Mouse (Mus musculus) retina, embryonic 14.5 days (tissue): ENCODE data around the gene Masp2.

Source experiments
- DNase-seq: peaks from one replicate; pipeline ENCODE4 v3.0.0-alpha.2; 2015; ENCODE audit warnings: low spot score

Masp2 gene

DNA sequence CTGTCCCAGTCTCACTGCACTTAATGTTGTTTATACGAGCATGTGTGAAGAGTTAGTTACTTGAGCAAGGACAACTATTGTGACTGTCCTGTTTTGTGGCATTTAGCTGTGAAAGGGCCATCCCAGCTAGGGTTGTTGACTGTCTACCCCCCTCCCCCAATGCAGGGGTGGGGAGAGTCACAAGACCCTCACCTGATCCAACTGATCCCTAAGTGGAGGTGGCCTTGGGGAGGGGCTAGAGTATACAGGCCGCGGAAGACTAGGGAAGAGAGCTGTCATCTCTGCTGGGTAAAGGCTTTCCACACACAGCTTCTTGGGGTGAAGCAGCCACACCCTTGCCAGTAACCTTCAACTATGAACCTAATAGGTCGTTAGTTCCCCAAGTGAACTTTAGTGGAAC is 2.0 kb upstream of the Masp2 start:
- no peak for DNase-seq

DNA sequence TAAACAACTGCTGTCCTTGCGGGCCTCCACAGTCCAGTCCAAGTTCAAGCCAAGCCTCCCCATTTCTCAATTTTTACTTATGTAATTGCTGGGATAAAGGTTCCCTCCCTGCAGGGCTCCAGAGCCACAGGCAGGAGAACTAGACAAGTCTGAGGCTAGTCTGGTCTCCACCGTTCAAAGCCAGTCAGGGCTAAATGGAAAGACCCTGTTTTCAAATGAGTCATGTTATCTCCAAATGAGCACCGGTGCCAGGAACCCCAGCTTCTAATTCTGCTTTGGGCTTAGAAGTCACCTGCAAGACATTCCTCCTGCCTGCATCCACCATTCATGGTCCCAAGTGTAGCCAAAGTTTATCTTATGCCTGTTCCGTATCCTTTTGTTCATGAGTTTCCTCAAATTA is 483 bp upstream of the Masp2 start:
- no peak for DNase-seq

DNA sequence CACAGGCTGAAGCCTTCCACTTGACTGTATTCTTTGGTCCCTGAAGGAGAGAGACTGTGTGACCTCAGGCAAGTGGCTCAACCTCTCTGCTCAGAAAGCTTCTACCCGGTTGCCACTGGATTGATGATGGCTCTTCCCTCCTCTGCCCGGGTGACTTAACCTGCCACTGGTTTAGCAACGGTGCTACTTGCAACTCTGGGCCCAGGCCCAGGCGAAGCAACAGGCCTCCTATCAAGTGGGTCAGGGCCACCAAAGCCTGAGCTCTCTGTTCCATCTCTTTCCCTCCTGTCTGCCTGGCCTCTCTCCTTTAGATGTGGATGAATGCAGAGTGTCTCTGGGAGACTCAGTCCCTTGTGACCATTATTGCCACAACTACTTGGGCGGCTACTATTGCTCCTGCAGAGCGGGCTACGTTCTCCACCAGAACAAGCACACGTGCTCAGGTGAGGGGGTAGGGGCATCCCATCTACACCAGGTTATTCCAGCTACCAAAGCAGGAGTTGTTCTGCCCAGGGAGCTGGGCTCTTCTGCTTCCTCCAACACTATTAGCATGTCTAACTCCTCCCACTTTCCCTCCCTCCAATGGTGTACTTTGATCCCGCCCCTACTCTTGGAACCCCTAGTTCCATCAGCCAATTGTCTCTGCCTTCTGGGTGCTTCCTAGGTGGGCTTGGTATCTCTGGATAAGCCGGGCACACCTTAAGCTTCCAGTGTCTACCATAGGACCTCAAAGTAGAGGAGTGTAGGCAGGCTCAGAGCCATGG is 1.2 kb downstream of the Masp2 start:
- DNase-seq: no peak

DNA sequence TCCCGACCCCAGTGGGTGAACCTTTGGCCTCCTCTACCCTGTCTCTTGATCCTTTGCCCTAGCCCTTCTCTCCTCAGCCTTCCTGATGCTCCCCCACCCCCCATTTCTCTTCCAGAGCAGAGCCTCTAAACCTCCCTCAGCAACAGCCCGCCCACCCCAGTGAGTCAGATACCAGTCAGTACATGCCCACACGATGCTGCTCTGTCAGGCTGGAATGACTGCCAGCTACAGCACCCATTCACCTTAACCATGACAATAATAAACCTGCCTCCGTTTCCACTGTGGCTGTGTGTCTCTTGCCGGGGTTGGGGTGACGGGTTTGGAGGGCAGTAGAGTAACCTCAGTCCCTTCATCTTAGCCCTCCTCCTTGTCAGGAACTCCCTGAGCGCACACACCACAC is 1.8 kb downstream of the Masp2 start:
- no peak for DNase-seq

DNA sequence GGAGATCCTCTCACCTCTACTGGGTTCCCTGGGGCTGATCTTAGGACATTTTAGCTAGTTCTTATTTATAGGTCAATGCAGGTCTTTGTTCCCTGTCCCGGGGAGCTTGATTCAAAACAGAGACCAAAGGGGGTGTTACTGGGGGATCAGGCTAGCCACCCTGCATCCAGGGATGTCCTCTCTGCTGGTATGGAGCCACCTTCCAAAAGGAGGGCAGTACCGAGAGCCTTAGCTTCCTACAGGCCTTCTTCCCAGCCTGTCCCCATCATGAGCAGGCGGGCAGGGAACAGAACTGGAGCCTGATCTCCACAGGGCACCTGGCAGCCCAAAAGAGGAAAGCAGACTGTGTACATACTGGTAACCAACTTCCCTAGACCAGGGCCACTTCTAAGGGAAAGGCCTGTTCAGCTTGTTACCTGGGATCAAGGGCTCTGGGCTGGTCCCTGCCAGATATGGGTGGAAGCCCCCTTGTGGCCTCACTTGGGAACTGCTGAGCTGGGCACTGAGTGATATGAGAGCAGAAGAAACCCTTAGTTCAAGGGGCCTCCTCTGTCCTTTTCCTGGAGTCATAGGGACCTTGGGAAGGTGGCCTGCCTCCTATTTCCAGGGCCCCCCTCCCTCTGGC is 2.3 kb downstream of the Masp2 start:
- DNase-seq: peak; percentile 82

DNA sequence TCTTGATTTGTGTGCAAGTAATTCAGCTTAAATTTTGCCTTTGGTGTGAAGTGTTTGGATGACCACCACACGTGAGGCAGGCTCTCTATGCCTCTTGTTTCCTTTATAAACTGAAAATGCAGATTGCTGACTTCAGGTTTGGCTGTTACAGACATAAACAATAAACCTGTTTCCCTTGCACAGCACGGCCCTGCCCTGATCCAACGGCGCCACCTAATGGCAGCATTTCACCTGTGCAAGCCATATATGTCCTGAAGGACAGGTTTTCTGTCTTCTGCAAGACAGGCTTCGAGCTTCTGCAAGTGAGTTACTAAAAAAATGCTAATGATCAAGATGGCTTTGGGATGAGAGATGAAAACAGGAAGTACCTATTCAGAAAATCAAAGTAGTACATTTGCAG is 5.4 kb downstream of the Masp2 start:
- peak; percentile 74 for DNase-seq

DNA sequence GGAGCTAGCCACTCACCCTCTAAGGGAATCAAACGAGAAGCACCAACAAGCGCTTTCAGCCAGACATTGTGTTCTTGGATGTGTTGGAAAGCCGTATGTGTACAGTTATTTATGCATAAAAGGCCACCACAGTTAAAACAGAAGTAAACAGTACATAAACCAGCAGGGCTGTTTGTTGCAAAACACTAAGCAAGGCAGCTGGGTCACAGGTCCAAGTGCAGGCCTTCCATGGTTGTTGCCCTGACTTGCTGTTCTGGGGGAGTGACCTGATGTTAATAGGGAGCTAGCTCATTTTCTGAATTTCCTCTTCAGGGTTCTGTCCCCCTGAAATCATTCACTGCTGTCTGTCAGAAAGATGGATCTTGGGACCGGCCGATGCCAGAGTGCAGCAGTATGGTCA is 7.5 kb downstream of the Masp2 start:
- DNase-seq: no peak

DNA sequence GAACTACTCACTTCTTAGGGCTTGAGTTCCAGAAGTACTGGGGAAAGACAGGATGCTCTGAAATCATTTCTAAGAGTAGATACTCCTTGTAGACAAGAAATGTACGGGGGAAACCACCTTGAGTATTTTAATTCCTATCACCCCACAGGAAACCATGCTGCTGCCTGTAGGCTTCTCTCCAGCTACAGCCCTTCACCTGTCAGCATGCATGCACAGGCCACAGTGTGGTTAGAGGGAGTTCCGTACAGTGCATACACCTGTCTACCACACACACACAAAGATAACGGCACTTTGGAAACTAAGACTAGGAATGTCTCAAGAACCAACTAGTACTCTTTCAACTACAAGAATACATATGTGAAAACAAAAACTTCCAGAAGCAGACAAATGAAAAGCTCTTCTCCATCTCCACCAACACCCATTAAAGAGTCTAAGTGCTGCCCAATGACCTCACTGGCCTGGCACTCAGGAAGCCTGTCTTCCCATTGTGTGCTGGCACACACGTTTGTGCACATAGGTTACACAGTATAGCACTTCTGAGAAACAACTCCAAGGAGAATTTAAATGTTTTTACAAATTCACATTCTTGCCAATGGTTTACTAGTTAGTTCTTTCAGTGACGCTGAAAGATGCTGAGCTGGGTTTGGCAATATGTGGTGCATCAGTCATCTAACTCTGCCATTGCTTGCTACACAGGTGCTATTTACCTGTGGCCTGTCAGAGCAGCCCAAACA is 8.4 kb downstream of the Masp2 start:
- DNase-seq: no peak

DNA sequence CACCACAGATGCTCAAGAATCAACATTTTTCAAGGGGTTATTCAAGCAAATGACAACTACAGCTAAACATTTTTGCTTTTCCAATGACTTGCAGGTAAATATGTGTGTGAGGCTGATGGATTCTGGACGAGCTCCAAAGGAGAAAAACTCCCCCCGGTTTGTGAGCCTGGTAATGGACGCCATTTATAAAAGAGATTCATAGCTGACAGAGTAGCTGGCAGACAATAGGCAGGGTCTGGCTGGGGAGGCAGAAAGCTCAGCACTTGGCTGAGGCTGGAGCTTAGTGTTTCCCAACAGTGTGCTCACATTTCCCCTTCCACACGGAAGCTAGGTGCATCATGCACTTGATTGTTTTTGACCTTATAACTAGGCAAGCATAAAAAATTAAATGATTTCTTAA is 10.2 kb downstream of the Masp2 start:
- no peak for DNase-seq

DNA sequence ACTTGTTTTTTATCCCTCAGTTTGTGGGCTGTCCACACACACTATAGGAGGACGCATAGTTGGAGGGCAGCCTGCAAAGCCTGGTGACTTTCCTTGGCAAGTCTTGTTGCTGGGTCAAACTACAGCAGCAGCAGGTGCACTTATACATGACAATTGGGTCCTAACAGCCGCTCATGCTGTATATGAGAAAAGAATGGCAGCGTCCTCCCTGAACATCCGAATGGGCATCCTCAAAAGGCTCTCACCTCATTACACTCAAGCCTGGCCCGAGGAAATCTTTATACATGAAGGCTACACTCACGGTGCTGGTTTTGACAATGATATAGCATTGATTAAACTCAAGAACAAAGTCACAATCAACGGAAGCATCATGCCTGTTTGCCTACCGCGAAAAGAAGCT is 11.4 kb downstream of the Masp2 start:
- no peak for DNase-seq

DNA sequence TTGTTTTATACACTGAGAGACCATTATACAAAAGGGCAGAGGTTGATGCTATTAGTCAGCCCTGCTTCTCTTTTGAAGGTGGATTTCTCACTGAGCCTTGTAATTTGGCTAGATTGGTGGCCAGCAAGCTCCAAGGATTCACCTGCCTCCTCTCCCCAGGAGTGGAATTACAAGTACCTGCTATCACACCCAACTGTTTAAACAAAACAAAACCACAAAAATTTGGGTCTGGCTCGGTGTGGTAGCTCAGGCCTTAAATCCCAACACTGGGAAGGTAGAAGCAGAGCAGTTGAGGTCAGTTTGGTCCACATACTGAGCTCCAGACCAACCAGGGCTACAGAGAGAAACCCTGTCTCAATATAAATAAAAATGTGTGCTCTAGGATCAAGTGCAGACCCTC is 17.5 kb downstream of the Masp2 start:
- DNase-seq: no peak

DNA sequence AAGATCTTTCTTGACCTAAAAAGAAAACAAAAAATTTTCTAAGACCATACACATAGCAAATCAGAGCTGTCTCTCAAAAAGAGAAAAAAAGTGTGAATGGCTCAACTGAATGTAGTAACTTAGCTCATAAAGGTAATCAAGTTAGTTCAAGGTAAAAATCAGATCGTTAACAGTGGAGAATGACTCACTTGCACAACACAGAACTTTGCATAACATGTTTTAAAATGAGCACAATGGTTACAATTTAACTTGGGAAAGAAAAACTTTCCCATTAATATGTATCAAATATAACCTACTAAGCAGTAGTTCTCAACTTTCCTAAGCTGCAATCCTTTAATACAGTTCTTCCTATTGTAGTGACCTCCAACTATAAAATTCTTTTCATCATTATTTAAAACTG is 18.4 kb downstream of the Masp2 start:
- no peak for DNase-seq

DNA sequence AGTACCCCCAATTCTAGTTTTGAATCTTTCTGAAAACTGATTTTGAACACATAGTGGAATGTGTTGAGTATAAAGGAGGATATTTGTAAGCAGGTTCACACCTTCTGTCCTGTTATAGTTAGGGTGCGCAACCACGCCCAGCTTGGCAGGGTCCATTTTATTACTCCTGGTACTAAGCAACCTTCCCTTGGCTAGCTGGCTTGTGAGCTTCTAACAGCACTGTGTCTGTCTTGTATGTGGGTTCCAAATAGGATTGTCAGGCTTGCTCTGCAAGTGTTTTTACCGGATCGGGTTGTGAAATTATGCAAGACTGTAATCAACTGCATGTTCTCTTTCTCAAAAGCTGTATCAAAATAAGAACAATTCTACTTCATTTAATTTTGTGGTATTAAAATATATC is 20.1 kb downstream of the Masp2 start:
- DNase-seq: no peak

DNA sequence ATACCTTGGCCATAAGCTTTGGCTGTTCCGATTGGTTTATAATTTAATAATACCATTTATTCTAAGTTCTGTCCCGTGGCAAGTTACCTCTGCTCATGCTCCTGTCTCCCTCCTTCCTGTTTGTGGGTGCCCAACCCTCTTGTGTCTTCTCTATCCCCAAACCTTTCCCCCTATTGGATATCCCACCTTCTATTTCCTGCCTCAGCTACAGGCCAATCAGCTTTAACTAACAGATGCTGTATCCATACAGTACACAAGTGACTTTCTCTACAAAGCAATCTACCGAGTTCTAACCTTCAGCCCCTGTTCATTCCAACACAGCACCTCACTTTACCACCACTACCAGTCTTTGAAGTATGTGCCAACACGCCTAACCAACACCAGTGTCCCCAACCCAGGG is 21.3 kb downstream of the Masp2 start:
- no peak for DNase-seq

DNA sequence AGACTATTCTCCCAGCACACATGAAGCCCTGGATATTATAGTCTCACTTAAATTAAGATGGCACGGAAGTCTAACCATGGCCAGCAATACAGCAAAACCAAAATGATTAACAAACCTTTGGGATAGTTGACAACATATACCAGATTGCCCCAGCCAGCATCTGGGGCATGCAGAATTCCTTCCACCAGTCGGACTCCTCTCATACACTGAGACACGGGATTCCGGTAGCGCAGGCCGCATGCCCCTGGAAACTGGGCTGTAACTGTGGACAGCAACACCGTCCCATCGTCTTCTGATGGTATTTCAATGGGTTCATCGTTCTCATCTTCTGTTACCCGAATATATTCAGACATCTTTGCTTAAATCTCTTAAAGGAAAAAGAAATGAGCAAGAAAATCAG is 22.7 kb downstream of the Masp2 start:
- no peak for DNase-seq

DNA sequence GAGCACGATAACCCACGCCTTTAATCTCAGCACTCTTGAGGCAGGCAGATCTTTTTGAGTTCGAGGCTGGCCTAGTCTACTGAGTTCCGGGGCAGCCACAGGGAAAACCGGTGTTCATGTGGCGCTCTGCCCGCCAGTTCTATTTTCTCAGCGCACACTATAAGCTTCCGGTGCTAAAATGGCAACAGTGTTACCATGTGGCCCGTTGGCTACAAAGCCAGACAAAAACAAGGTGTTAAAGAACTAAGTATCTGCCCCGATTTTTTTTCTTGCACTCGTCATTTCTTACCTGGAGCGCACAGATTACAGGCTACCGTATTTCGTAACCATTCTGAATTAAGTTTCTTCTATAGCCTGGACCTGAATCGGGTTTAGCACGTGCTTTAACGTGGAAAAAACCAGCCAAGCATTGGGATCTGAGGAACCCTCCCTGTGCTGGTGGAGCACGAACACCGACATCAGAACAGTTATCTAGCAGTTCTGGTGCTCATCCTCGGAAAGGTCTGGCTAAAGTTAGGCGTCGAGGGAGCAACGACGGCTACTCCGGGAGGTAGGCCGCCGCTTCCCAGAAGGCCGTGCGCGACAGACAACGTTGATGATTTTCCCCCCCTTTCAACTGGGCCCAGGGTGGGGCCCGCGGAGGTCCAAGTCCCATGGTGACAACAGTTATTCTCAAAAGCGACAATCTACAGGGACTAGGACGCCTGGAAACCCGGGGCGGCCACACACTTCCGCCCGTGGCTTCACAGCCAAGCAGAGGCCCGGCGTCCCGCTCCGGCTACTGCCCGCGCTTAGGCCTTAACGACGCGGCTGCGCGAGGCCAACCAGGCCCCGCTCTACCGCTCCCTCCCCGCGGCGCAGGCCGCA is 23.6 kb downstream of the Masp2 start:
- DNase-seq: peak; percentile 67

DNA sequence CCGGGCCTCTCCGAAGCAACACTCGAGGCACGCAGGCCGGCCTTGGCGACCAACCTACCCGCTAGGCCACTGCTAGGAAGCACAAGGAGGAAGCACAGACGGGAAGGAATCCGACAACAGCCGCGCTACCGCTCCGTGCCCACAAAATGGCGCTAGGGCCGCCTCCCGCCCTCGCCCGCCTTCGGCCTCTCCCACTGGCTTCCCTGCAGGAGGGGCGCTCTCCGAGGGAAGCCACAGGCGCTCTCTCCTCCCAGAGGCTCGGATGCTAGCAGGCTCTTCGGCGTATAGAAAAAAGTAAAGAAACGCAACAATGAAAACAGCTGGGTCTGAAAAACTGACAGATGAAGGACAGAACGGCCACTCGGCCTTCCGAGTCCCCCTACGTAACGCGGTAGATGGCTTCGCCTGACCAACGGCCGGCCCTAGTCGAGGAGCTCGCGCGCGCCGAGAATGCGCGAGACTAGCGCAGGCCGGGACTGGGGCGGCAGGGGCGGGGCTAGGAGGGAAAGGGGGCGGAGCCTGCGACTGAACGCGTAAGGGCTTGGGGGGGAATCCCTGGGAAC is 24.4 kb downstream of the Masp2 start, which contains the start of gene Tardbp:
Gene Tardbp, minus strand, starts transcription at position 397 of the 563 bp plus-strand sequence.
- peak; percentile 98 for DNase-seq

DNA sequence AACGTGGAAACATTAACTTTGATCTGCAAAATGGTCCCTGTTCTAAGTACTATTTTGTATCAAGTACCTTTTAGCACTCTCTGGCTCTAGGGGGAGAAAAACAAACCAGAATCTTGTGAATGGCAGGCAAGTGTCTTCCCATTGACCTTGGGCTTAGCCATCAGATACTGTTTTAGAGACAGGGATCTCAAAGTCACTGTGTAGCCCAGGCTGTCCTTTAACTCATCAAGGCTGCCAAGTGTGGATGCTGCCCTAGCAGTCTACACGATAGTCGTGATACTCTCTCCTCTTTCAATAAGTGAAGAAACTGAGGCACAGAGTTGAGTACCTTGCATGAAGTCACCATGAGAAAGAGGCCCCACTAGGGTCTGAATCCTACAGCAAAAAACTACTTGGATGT is 24.9 kb downstream of the Masp2 start:
- DNase-seq: no peak

DNA sequence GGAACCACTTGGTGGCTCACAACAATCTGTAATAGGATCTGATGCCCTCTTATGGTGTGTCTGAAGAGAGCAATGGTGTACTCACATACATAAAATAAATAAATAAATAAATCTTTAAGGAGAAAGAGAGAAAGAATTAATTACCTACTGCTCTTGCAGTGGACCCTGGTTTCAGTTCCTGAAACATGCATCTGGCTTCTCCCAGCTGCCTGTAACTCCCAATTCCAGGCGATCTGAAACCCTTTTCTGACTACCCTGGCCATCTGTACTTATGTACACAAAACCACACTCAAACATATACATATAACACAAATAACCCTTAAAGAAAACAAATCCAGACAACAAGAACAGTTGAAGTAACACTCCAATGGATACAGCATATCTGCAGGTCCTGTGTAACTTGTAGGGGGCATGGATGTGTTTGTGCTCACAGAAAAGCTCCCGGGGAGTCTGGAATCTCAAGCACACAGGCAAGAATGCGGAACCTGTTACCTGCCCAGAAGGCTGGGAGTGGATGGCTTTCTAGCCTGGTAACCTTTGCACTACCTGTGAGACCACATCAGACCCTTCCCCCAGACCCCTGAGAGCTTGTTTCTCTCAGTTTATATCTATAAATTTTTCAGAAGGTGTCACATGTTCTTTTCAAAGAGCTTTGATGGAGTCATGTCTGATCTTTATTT is 29.8 kb downstream of the Masp2 start:
- DNase-seq: no peak

DNA sequence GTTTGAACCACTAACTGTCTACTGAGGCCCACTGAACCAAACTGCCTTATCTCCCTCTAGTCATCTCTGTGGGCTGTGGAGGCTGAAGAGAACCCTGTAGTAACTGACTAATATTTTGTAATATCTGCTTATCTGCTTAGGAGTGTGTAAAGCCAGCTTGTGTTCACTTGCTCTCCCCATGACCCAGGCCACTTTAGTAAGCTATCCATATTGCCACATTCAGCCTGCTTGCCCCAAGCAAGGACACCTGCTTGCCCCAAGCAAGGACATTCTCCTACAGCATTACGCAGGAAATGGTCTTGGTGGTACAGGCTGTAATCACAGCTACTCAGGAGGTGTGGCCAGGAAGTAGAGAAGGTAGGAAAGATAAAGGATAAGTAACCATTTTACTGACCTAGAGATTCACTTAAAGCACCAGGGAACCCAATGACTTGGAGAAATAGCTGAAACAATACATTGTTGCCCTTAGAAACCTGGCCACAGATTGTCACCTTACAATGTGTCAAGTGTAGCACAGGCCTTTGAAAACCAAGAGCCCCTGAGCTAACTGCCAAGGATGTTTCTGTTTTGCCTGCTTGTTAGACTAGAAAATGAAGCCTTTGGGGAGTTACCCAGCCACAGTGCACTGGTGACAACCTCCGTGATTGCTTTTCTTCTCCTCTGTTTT is 31.2 kb downstream of the Masp2 start:
- no peak for DNase-seq

DNA sequence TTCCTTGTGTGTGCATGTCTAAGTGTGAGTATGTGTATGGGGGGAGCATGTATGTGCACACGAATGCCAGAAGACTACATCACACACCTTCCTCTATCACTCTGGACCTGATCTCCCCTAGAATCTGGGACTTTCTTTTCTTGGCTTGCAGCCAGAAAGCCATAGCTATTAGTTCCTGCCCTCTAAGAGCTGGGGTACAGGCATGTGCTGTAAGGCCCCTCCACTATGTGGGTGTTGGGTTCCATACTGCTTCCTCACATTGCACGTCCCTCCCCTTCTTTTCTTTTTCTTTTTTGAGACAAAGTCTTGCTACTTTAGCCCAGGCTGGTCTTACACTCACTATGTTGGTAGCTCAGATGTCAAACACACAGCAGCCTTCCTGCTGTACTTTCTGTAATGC is 33.0 kb downstream of the Masp2 start:
- DNase-seq: no peak
